Mouse (Mus musculus) MEL (cell line): ENCODE data around the gene Col4a3. TPM values are rescaled to one million over a fixed set of nuclear protein-coding genes. Genes with fewer than 3 reads are reported as not detected.

ENCODE experiments used
- DNase-seq: peaks from one replicate; pipeline ENCODE4 v3.0.0; 2011; ENCODE audit warnings: low read depth, low spot score
- H3K27ac ChIP-seq: 2 replicates; pipeline ENCODE4 v1.5.1; 2012; ENCODE audit warnings: low read depth, mild to moderate bottlenecking, control low read depth, low read length, moderate library complexity; ENCODE audit not compliant: control insufficient read depth
- H3K27me3 ChIP-seq, 2 experiments: fragments of 150-350 bp in 1 of 2; sonication (generic) in 1 of 2; 2 replicates each; pipeline ENCODE4 v1.6.1; 2012; ENCODE audit warnings: low read length in 2 of 2, mild to moderate bottlenecking in 2 of 2, improper control_type of control experiment in 1 of 2, moderate library complexity in 1 of 2; ENCODE audit not compliant: insufficient read depth in 2 of 2, control insufficient read depth in 1 of 2
- H3K36me3 ChIP-seq, 2 experiments: 2 replicates each; pipeline ENCODE4 v1.6.1; 2012 to 2014; ENCODE audit warnings: low read length in 2 of 2, improper control_type of control experiment in 1 of 2, inconsistent platforms in 1 of 2, mild to moderate bottlenecking in 1 of 2; ENCODE audit not compliant: insufficient read depth in 2 of 2, control insufficient read depth in 1 of 2
- H3K4me1 ChIP-seq, 2 experiments: fragments of 150-350 bp in 1 of 2; sonication (generic) in 1 of 2; 2 replicates each; pipeline ENCODE4 v1.6.1; 2012; ENCODE audit warnings: low read length in 2 of 2, improper control_type of control experiment in 1 of 2, mild to moderate bottlenecking in 1 of 2; ENCODE audit not compliant: insufficient read depth in 2 of 2, control insufficient read depth in 1 of 2
- H3K4me3 ChIP-seq, 2 experiments: fragments of 150-350 bp in 1 of 2; sonication (generic) in 1 of 2; 2 replicates each; pipeline ENCODE4 v1.5.1; 2012; ENCODE audit warnings: low read depth in 2 of 2, low read length in 2 of 2, mild to moderate bottlenecking in 2 of 2, moderate library complexity in 2 of 2, control low read depth in 1 of 2, improper control_type of control experiment in 1 of 2; ENCODE audit not compliant: control insufficient read depth in 1 of 2, insufficient read depth in 1 of 2
- H3K79me2 ChIP-seq: 2 replicates; pipeline ENCODE4 v1.6.1; 2012; ENCODE audit warnings: mild to moderate bottlenecking, low read length, moderate library complexity; ENCODE audit not compliant: control insufficient read depth, poor library complexity, insufficient read depth
- H3K9ac ChIP-seq: 2 replicates; pipeline ENCODE4 v1.6.1; 2012; ENCODE audit warnings: low read depth, mild to moderate bottlenecking, control low read depth, low read length, moderate library complexity; ENCODE audit not compliant: control insufficient read depth, poor library complexity, severe bottlenecking
- H3K9me3 ChIP-seq: fragments of 150-350 bp; sonication (generic); replicated peaks from 2 replicates; pipeline ENCODE4 v1.6.1; 2012; ENCODE audit warnings: mild to moderate bottlenecking, low read length, improper control_type of control experiment, moderate library complexity; ENCODE audit not compliant: insufficient read depth
- BHLHE40 ChIP-seq: IDR thresholded peaks from 2 replicates; pipeline ENCODE4 v1.6.1; 2012; ENCODE audit warnings: low read depth, mild to moderate bottlenecking, inconsistent platforms, low read length, improper control_type of control experiment, borderline replicate concordance
- CHD1 ChIP-seq: IDR thresholded peaks from 2 replicates; pipeline ENCODE4 v1.6.1; 2012; ENCODE audit warnings: low read depth, mild to moderate bottlenecking, inconsistent platforms, low read length, improper control_type of control experiment
- CTCF ChIP-seq, 3 experiments: IDR thresholded peaks in 2 of 3; conservative IDR thresholded peaks in 1 of 3; 2 replicates each; pipeline ENCODE4 v1.5.1; 2011 to 2012; ENCODE audit warnings: low read length in 3 of 3, low read depth in 2 of 3, mild to moderate bottlenecking in 2 of 3, improper control_type of control experiment in 1 of 3, inconsistent platforms in 1 of 3, mixed read lengths in 1 of 3, moderate library complexity in 1 of 3; ENCODE audit not compliant: control insufficient read depth in 1 of 3, insufficient read depth in 1 of 3, poor library complexity in 1 of 3, severe bottlenecking in 1 of 3
- ELF1 ChIP-seq: IDR thresholded peaks from 2 replicates; pipeline ENCODE4 v1.6.1; 2014; ENCODE audit warnings: low read depth, mild to moderate bottlenecking, inconsistent platforms, low read length, improper control_type of control experiment, moderate library complexity
- EP300 ChIP-seq, 2 experiments: IDR thresholded peaks; 2 replicates each; pipeline ENCODE4 v1.6.1; 2011; ENCODE audit warnings: improper control_type of control experiment in 2 of 2, low read length in 2 of 2, low read depth in 1 of 2, mild to moderate bottlenecking in 1 of 2
- ETS1 ChIP-seq: IDR thresholded peaks from 2 replicates; pipeline ENCODE4 v1.6.1; 2012; ENCODE audit warnings: low read depth, mild to moderate bottlenecking, inconsistent platforms, low read length, improper control_type of control experiment, moderate library complexity
- GATA1 ChIP-seq: IDR thresholded peaks from 2 replicates; pipeline ENCODE4 v1.6.1; 2011; ENCODE audit warnings: low read depth, low read length, improper control_type of control experiment
- HCFC1 ChIP-seq: IDR thresholded peaks from 2 replicates; pipeline ENCODE4 v1.6.1; 2012; ENCODE audit warnings: low read depth, mild to moderate bottlenecking, inconsistent platforms, low read length, improper control_type of control experiment, moderate library complexity
- JUND ChIP-seq: IDR thresholded peaks from 2 replicates; pipeline ENCODE4 v1.6.1; 2011; ENCODE audit warnings: low read depth, mild to moderate bottlenecking, improper control_type of control experiment, low read length
- MXI1 ChIP-seq: IDR thresholded peaks from 2 replicates; pipeline ENCODE4 v1.6.1; 2011; ENCODE audit warnings: mild to moderate bottlenecking, low read depth, low read length, improper control_type of control experiment
- NRF1 ChIP-seq: IDR thresholded peaks from 2 replicates; pipeline ENCODE4 v1.6.1; 2014; ENCODE audit warnings: low read depth, mild to moderate bottlenecking, inconsistent platforms, low read length, improper control_type of control experiment, moderate library complexity; ENCODE audit not compliant: poor library complexity, insufficient read depth, severe bottlenecking
- POLR2A ChIP-seq, 2 experiments: IDR thresholded peaks; 2 replicates each; pipeline ENCODE4 v1.6.1; 2011 to 2012; ENCODE audit warnings: low read length in 2 of 2, mild to moderate bottlenecking in 2 of 2, control low read depth in 1 of 2, improper control_type of control experiment in 1 of 2, low read depth in 1 of 2, moderate library complexity in 1 of 2; ENCODE audit not compliant: control insufficient read depth in 1 of 2, insufficient read depth in 1 of 2, poor library complexity in 1 of 2
- POLR2AphosphoS5 ChIP-seq: IDR thresholded peaks from 2 replicates; pipeline ENCODE4 v1.6.1; 2012; ENCODE audit warnings: low read depth, borderline replicate concordance, mild to moderate bottlenecking, inconsistent platforms, low read length, moderate library complexity, mixed read lengths
- RCOR1 ChIP-seq: IDR thresholded peaks from 2 replicates; pipeline ENCODE4 v1.6.1; 2012; ENCODE audit warnings: low read depth, mild to moderate bottlenecking, inconsistent platforms, low read length, improper control_type of control experiment
- SIN3A ChIP-seq: IDR thresholded peaks from 2 replicates; pipeline ENCODE4 v1.6.1; 2012; ENCODE audit warnings: low read length, improper control_type of control experiment, inconsistent platforms
- SMC3 ChIP-seq: IDR thresholded peaks from 2 replicates; pipeline ENCODE4 v1.6.1; 2011; ENCODE audit warnings: low read depth, low read length, improper control_type of control experiment
- TAL1 ChIP-seq: IDR thresholded peaks from 2 replicates; pipeline ENCODE4 v1.6.1; 2012; ENCODE audit warnings: mild to moderate bottlenecking, inconsistent platforms, low read length, moderate library complexity, mixed read lengths
- TCF12 ChIP-seq: IDR thresholded peaks from 2 replicates; pipeline ENCODE4 v1.6.1; 2014; ENCODE audit warnings: low read depth, mild to moderate bottlenecking, inconsistent platforms, low read length, improper control_type of control experiment, moderate library complexity
- ZKSCAN1 ChIP-seq: IDR thresholded peaks from 2 replicates; pipeline ENCODE4 v1.6.1; 2012; ENCODE audit warnings: low read depth, mild to moderate bottlenecking, inconsistent platforms, low read length, improper control_type of control experiment, moderate library complexity
- ZNF384 ChIP-seq: IDR thresholded peaks from 2 replicates; pipeline ENCODE4 v1.6.1; 2012; ENCODE audit warnings: low read depth, mild to moderate bottlenecking, inconsistent platforms, low read length, improper control_type of control experiment
- polyA plus RNA-seq, 2 experiments: library from polyadenylated mRNA; stranded (reverse) in 1 of 2; unstranded in 1 of 2; fragments of >175 nt in 1 of 2; fragments of >200 nt in 1 of 2; gene quantifications; 2 replicates each; pipeline versions ENCODE4 v1.2.1 to v1.2.4; 2012; ENCODE audit warnings: low replicate concordance in 2 of 2, low read depth in 1 of 2; ENCODE audit not compliant: insufficient read length in 2 of 2, insufficient read depth in 1 of 2, missing spikeins in 1 of 2
- total RNA-seq: library from RNA; depleted of rRNA; stranded (reverse); fragments of 300-350 nt; gene quantifications from 2 replicates; pipeline ENCODE4 v1.2.3, GENCODE M21; 2012

Gene Col4a3
- total and polyA plus RNA-seq, 3 experiments = 0.19 to 0.47 TPM; not detected in 1

DNA sequence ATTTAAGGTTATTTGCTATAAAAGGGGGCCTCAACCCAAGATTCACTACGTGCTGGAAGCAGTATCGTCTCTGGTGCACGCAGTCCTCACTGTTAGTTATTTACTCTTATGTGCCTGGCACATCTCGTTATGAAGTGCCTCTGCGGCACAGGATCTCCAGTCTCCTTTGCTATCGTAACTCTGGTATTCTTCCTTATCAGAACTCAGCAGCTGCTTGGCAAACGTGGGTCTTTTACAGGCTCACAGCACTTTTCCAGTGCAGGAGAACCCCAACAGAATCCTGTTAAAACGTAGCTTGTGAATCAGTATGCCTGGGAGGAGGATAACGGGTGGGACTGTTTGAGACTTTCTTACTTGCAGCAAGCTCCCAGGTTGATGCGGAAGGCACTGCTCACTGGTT, 61.3 kb downstream of the Col4a3 start:
- Histone ChIP-seq H3K4me3 (peak overlapping the region; percentile 13 to 41; a peak in 3 of 4 replicates), H3K9ac (no peak overlapping the region), H3K79me2 (no peaks in the 10 kb centered on the region), H3K36me3 (no peaks in the 10 kb centered on the region), H3K4me1 (peaks cover 4 to 7% of the 10 kb centered on the region in 2 experiments), H3K27ac (no peak overlapping the region), H3K9me3 (no peaks in the 10 kb centered on the region), H3K27me3 (peaks cover 0 to 3% of the 10 kb centered on the region in 2 experiments; a peak in 1 of 4 replicates)
- TF ChIP-seq TCF12 = peak; percentile 89
- TF ChIP-seq CHD1 = peak; percentile 46; the same call in 1 of the 2 replicates
- peak; percentile 58; the same call in 1 of the 2 replicates for TF ChIP-seq RCOR1
- TF ChIP-seq NRF1 = no peak
- peak; percentile 79 for TF ChIP-seq TAL1
- TF ChIP-seq HCFC1 = no peak
- TF ChIP-seq MXI1 = peak; percentile 55
- peak; percentile 71; the same call in 1 of the 2 replicates for TF ChIP-seq BHLHE40
- TF ChIP-seq SIN3A = peak; percentile 73
- peak; percentile 78 for TF ChIP-seq GATA1
- TF ChIP-seq ZKSCAN1 = no peak
- peak; percentile 74 to 85 for TF ChIP-seq EP300 (IDR thresholded peaks at IDR 0.05; ENCODE audit: low read depth in 1 of 2, low read length in 2 of 2)
- TF ChIP-seq ELF1 = no peak
- peak; percentile 86 for TF ChIP-seq ETS1
- peak; percentile 74 for DNase-seq

DNA sequence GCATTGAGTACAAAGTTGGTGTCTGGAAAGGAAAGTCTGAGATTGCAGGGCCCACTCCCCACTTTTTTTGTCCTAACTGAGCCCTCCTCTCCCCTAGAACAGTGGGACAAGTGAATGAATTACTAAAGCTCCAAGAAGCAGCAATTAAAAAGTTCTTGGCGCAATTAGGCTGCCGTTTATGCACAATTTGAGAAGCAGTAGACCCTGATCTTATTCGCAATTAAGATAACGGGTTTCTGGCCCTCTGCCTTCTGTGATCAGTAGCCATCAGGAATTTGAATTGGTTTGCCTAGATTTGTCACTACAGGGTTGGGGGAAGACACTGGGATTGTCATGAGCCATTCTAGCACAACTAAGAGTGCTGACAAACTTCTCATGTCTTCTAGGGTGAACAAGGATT, 64.1 kb downstream of the Col4a3 start:
- Histone ChIP-seq H3K27ac (no peak overlapping the region), H3K27me3 (no peaks in the 10 kb centered on the region), H3K9me3 (no peaks in the 10 kb centered on the region), H3K4me1 (peaks cover 4 to 7% of the 10 kb centered on the region in 2 experiments), H3K79me2 (no peaks in the 10 kb centered on the region), H3K4me3 (no peak overlapping the region), H3K36me3 (no peaks in the 10 kb centered on the region), H3K9ac (no peak overlapping the region)
- no peak for DNase-seq
- TF ChIP-seq GATA1 = no peak
- TF ChIP-seq POLR2AphosphoS5 = no peak
- no peak for TF ChIP-seq ZNF384
- TF ChIP-seq POLR2A (IDR thresholded peaks at IDR 0.05; ENCODE audit: control insufficient read depth in 1 of 2, insufficient read depth in 1 of 2, low read depth in 1 of 2, low read length in 2 of 2, poor library complexity in 1 of 2) = no peak
- TF ChIP-seq SMC3 = no peak
- TF ChIP-seq CTCF (IDR thresholded peaks at IDR 0.05 in 2 of 3, conservative IDR thresholded peaks at IDR 0.05 in 1 of 3; ENCODE audit: control insufficient read depth in 1 of 3, insufficient read depth in 1 of 3, low read depth in 2 of 3, low read length in 3 of 3, poor library complexity in 1 of 3, severe bottlenecking in 1 of 3) = no peak
- no peak for TF ChIP-seq JUND
- TF ChIP-seq TAL1 = no peak
